Mouse (Mus musculus) erythroblast, embryonic 14.5 days (primary cell): ENCODE data around the gene Aldh8a1. TPM values are rescaled to one million over a fixed set of nuclear protein-coding genes. Genes with fewer than 3 reads are reported as not detected.

Experiments
- H3K27me3 ChIP-seq: 2 replicates; pipeline ENCODE4 v1.6.1; 2012; ENCODE audit warnings: inconsistent platforms; ENCODE audit not compliant: control insufficient read depth
- H3K36me3 ChIP-seq: 2 replicates; pipeline ENCODE4 v1.6.1; 2012; ENCODE audit warnings: mild to moderate bottlenecking, inconsistent platforms; ENCODE audit not compliant: control insufficient read depth
- H3K4me1 ChIP-seq: 2 replicates; pipeline ENCODE4 v1.6.1; 2012; ENCODE audit warnings: inconsistent platforms; ENCODE audit not compliant: control insufficient read depth
- H3K4me3 ChIP-seq: replicated peaks from 2 replicates; pipeline ENCODE3; 2012; ENCODE audit warnings: moderate library complexity, mild to moderate bottlenecking, inconsistent platforms
- H3K9me3 ChIP-seq: 2 replicates; pipeline ENCODE4 v1.6.1; 2012; ENCODE audit warnings: low read length, inconsistent platforms, mixed read lengths; ENCODE audit not compliant: control insufficient read depth
- GATA1 ChIP-seq: IDR thresholded peaks from 2 replicates; pipeline ENCODE4 v1.6.1; 2012; ENCODE audit warnings: low read length, inconsistent platforms, mixed read lengths
- TAL1 ChIP-seq: IDR thresholded peaks from 3 replicates; pipeline ENCODE4 v1.6.1; 2012; ENCODE audit warnings: low read length, inconsistent platforms, mixed read lengths
- polyA plus RNA-seq: library from polyadenylated mRNA; stranded (reverse); fragments of >175 nt; gene quantifications from 2 replicates; pipeline ENCODE4 v1.2.3, GENCODE M21; 2012

Gene Aldh8a1
- polyA plus RNA-seq, 1 experiment, result not detected

DNA sequence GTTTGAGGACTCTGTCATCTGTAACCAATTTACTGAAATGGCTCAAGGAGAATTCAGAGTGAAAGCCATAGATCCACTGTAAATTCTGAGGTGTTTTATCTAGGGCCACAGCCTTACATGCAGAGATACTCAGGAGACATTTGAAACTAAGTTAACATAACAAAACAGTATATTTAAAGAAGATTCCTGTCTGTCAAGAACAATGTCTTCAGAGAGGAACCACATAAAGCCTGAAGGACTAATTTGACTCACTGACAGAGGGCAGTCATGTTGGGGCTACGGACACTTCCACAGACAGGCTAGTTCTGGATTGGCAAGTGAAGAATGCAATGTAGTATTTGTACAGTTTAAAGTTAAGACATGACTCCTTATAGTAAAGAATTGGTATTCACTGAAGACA, 62.2 kb downstream of the Aldh8a1 start:
- Histone ChIP-seq H3K4me3 (no peak overlapping the region), H3K27me3 (no peaks in the 10 kb centered on the region), H3K9me3 (no peaks in the 10 kb centered on the region), H3K36me3 (no peaks in the 10 kb centered on the region), H3K4me1 (no peaks in the 10 kb centered on the region)
- TF ChIP-seq TAL1 (no peak), GATA1 (no peak)

DNA sequence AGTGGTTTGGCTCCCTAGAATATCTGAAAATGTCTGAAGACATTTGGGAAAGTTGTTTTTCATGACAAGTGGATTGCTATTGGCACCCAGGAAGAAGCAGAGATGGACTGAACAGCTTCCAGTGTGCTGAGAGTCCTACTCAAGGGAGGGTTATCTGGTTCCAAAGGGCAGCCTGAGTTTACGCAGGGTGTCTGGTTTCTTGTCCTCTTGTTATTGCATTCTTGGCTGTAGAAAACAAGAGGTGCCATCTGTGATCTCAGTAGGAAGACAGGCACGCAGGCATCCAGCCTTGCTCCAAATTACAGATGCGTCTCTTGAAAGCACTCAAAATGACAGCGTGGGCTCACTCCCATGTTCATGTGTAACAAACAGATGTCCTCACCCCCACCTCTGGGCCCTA, 63.9 kb downstream of the Aldh8a1 start:
- H3K27me3 ChIP-seq, result no peaks in the 10 kb centered on the region
- no peaks in the 10 kb centered on the region for H3K36me3 ChIP-seq
- no peaks in the 10 kb centered on the region for H3K9me3 ChIP-seq
- no peak overlapping the region for H3K4me3 ChIP-seq
- no peak for TF ChIP-seq TAL1
- no peak for TF ChIP-seq GATA1
- H3K4me1 ChIP-seq, result no peaks in the 10 kb centered on the region

DNA sequence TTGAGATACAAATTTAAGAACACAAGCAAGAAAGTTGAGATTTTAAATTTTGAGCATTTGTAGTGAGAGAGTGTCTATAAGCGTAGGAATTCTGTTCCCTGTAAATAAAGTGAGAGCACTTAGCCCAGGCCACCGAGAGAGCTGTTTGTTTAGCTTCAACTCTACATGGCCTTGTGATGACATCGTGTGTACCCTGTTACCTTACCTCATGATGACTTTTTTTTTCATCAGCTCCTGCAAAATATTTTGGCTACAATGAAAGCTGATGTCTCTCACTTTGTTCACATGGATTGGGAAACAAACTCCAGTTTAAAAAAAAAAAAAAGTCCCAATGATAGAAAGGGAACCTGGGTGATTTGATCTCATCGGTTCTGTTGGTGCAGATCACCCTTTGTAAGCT, 64.6 kb downstream of the Aldh8a1 start:
- Histone ChIP-seq H3K4me3 (no peak overlapping the region), H3K27me3 (no peaks in the 10 kb centered on the region), H3K4me1 (no peaks in the 10 kb centered on the region), H3K36me3 (no peaks in the 10 kb centered on the region), H3K9me3 (no peaks in the 10 kb centered on the region)
- TF ChIP-seq GATA1 (no peak), TAL1 (no peak)

DNA sequence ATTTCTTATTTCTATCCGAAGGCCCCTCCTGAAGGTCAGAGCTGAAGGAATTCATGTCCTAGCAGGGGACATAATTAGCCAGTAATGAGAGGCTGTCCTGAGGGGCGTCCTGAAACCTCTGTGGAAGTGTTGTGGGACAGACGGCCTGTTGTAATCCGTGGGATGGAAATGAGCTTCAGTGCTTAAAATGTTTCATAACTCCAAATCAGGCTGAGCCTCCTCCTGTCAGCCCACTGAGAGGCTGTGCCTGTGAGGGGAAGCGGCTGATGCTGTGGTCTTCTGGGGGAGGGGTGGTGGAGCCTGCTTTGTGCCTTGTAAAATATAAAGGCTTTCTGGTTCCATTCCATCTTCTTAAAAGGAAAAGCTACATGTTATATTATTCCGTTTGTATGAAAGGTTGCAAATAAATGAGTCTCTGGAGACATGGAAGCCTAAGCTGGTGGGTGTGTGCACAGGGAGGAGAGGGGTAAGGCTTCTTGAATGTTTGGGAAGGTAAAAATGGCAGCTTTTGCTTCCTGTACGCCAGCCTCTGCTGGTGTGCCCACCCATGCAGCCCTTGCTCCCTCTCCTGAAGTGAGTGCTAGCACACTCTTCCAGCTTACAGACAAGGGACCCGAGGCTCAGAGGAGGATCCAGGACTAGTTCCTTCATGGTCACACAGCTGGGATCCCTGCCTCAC, 66.7 kb downstream of the Aldh8a1 start:
- no peaks in the 10 kb centered on the region for H3K9me3 ChIP-seq
- no peak overlapping the region for H3K4me3 ChIP-seq
- H3K36me3 ChIP-seq, result no peaks in the 10 kb centered on the region
- no peaks in the 10 kb centered on the region for H3K4me1 ChIP-seq
- TF ChIP-seq TAL1, result no peak
- TF ChIP-seq GATA1, result no peak
- H3K27me3 ChIP-seq, result no peaks in the 10 kb centered on the region

DNA sequence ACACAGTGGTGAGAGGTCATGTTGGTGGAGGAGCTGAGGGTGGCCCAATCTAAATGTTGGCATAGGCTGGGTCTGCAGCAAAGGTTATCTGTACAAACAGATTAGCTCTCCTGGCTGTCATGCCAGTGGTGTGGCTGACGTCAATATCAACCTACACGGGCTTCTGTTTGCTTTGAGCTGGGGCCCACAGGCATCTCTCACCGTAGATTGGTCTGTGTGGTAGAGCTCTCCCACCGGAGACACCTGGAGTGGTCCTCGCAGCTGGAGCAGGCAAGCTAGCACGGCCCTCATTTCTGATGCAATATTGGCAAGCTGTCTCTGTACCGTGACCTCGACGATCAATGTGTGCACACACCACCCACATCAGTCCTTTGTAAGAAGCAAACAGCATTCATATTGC, 67.3 kb downstream of the Aldh8a1 start:
- Histone ChIP-seq H3K4me1 (no peaks in the 10 kb centered on the region), H3K9me3 (no peaks in the 10 kb centered on the region), H3K27me3 (no peaks in the 10 kb centered on the region), H3K36me3 (no peaks in the 10 kb centered on the region), H3K4me3 (no peak overlapping the region)
- no peak for TF ChIP-seq TAL1
- no peak for TF ChIP-seq GATA1

Other genes starting within 250 kb of the Aldh8a1 start
- gene Myb, start 216.3 kb upstream of the Aldh8a1 start, polyA plus RNA-seq, result 0.08 and 0.09 TPM in 2 replicates
- 1.4 and 4.3 TPM in 2 replicates for gene Hbs1l, start 81.3 kb upstream of the Aldh8a1 start, polyA plus RNA-seq
- not detected in 2 replicates for gene 1700020N01Rik, start 215.9 kb downstream of the Aldh8a1 start, polyA plus RNA-seq